Mouse (Mus musculus) CD4-positive, CD25-positive, alpha-beta regulatory T cell (primary cell): ENCODE results near the gene Stx11. TPM values are rescaled to one million over a fixed set of nuclear protein-coding genes. Genes with fewer than 3 reads are reported as not detected.

Experiments
- polyA plus RNA-seq: library from polyadenylated mRNA; unstranded; fragments of 100-300 nt; shearing (Covaris generic); gene quantifications from one replicate; pipeline ENCODE4 v1.2.1, GENCODE M21; 2017

The Stx11 gene
- 28.3 TPM for polyA plus RNA-seq

DNA sequence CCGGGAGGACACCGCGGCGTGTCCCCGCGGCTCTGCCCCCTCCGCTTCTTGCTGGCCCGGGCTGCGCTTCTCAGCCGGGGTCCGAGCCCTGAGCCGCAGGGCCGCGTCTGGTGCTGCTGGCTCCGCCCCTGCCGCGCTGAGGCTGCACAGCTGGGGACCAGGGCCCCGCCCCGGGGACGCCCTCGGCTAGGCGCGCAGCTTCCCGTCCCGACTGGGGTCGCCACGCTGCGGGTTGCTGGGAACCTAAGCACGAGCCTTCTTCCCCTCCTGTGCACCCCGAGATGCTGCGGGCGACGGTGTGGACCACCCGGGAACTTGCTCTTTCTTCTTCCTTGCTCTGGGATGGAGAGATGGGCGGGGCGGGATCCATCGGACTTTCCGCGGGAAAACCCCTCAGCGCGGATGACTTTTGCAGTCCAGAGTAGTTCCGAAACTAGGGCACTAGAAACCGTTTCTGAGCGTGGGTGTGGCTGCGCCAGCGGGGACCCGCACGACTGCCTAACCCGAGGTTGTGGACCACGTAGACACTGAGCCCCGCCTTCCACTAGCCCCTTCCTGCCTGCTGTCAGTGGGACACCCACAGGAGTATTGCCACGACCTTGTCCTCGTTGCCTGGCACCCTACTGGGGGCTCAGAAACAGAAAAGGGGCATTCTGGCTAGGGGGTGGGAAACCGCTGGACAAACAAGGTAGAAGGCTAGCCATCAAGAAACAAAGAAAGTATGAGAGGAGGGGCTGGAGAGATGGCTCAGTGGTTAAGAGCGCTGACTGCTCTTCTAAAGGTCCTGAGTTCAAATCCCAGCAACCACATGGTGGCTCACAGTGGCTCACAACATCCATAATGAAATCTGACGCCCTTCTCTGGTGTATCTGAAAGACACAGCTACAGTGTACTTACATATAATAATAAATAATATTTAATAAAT, at the start of gene Stx11:
Gene Stx11 (minus strand): TSS at position 148 of the 925 bp plus-strand sequence.

DNA sequence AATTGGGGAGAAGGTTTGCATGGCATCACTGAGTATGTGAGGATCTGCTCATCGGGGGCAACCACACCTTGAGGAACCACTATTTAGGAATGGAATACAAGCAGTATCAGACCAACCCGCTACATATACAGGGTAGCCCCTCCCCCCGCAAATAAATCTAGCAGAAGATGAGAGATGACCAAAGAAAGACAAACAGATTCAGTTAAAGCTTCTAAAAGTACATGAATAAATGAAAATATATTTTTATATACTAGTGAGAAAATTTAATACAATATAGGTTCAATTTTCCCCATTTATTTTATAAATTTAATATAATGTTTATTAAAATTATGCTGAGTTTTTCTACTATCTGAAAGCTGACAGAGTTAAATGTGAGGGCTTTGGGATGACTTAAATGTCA, 40.9 kb upstream of the Stx11 start, which contains the start of gene Sf3b5:
Gene Sf3b5 (plus strand): TSS at position 301 of the 400 bp plus-strand sequence.

Other genes with a start within 250 kb of the Stx11 start
- gene Utrn, start 94.9 kb downstream of the Stx11 start, polyA plus RNA-seq = 305 TPM
- 30.2 TPM for gene Sf3b5, start 41.0 kb upstream of the Stx11 start, polyA plus RNA-seq
- 9.9 TPM for gene Plagl1, start 96.2 kb upstream of the Stx11 start, polyA plus RNA-seq
- not detected for gene Zc2hc1b, start 213.7 kb upstream of the Stx11 start, polyA plus RNA-seq
- 58.2 TPM for gene Ltv1, start 228.9 kb upstream of the Stx11 start, polyA plus RNA-seq